Mouse (Mus musculus) lung, postnatal 0 days (tissue): ENCODE measurements at regions not wholly inside any gene's neighbourhood (a gene's known extent, or its start where the extent isn't known, plus 50 kb on each side); places are given as distances from the start of the nearest gene placed in this dataset.

ENCODE experiments used
- CTCF ChIP-seq: IDR thresholded peaks from 2 replicates; pipeline ENCODE4 v1.5.1; 2016; ENCODE audit warnings: antibody characterized with exemption, mild to moderate bottlenecking
- EP300 ChIP-seq: IDR thresholded peaks from 2 replicates; pipeline ENCODE4 v1.6.1; 2016; ENCODE audit warnings: antibody characterized with exemption, mild to moderate bottlenecking, control low read depth

GRCm38 (mm10) chr13:16676873-16677272 is 665.2 kb downstream of the Inhba start:
- no peak for TF ChIP-seq CTCF
- no peak for TF ChIP-seq EP300
